Mouse (Mus musculus) ES-E14 (cell line): Measurements from ENCODE around the gene Mfap2. TPM values are rescaled to one million over a fixed set of nuclear protein-coding genes. Genes with fewer than 3 reads are reported as not detected.
A peak's percentile ranks its signal among the peaks of the same experiment; 100 is the strongest.

ENCODE experiments used
- DNase-seq: peaks from one replicate; pipeline ENCODE4 v3.0.0-alpha.2; 2013; ENCODE audit warnings: low read depth, low spot score
- H3K27ac ChIP-seq: 2 replicates; pipeline ENCODE4 v1.5.1; 2012; ENCODE audit warnings: low read depth, mild to moderate bottlenecking, low read length, moderate library complexity, mixed read lengths; ENCODE audit not compliant: poor library complexity, insufficient read depth, severe bottlenecking
- H3K36me3 ChIP-seq: 2 replicates; pipeline ENCODE4 v1.6.1; 2012; ENCODE audit warnings: mild to moderate bottlenecking, low read length, moderate library complexity, mixed read lengths; ENCODE audit not compliant: control insufficient read depth, poor library complexity, insufficient read depth, severe bottlenecking
- H3K4me1 ChIP-seq, 2 experiments: fragments of 150-350 bp in 1 of 2; sonication (generic) in 1 of 2; 2 replicates each; pipeline ENCODE4 v1.6.1; 2012; ENCODE audit warnings: low read length in 2 of 2, mild to moderate bottlenecking in 1 of 2, mixed read lengths in 1 of 2; ENCODE audit not compliant: control insufficient read depth in 2 of 2, insufficient read depth in 2 of 2, poor library complexity in 1 of 2
- H3K4me3 ChIP-seq, 2 experiments: fragments of 150-350 bp in 1 of 2; sonication (generic) in 1 of 2; 2 replicates each; pipeline ENCODE4 v1.5.1; 2012; ENCODE audit warnings: low read length in 2 of 2, low read depth in 1 of 2, mild to moderate bottlenecking in 1 of 2, mixed read lengths in 1 of 2; ENCODE audit not compliant: insufficient read depth in 1 of 2, poor library complexity in 1 of 2, severe bottlenecking in 1 of 2
- H3K9ac ChIP-seq: 2 replicates; pipeline ENCODE4 v1.6.1; 2012; ENCODE audit warnings: low read depth, mild to moderate bottlenecking, low read length, mixed read lengths; ENCODE audit not compliant: poor library complexity, insufficient read depth, severe bottlenecking
- H3K9me3 ChIP-seq: fragments of 150-350 bp; sonication (generic); 2 replicates; pipeline ENCODE4 v1.6.1; 2012; ENCODE audit warnings: low read depth, mild to moderate bottlenecking, low read length; ENCODE audit not compliant: control insufficient read depth, insufficient read depth
- CHD2 ChIP-seq: IDR thresholded peaks from 2 replicates; pipeline ENCODE4 v1.6.1; 2014; ENCODE audit warnings: mild to moderate bottlenecking, low read depth, low read length, inconsistent platforms
- HCFC1 ChIP-seq: IDR thresholded peaks from 2 replicates; pipeline ENCODE4 v1.6.1; 2012; ENCODE audit warnings: low read length, inconsistent platforms, borderline replicate concordance; ENCODE audit not compliant: insufficient read depth
- MAFK ChIP-seq: IDR thresholded peaks from 2 replicates; pipeline ENCODE4 v1.6.1; 2014; ENCODE audit warnings: mild to moderate bottlenecking, low read depth, low read length, inconsistent platforms; ENCODE audit not compliant: insufficient read depth
- ZC3H11A ChIP-seq: IDR thresholded peaks from 2 replicates; pipeline ENCODE4 v1.6.1; 2012; ENCODE audit warnings: low read depth, mild to moderate bottlenecking, inconsistent platforms, low read length, borderline replicate concordance
- ZNF384 ChIP-seq: IDR thresholded peaks from 2 replicates; pipeline ENCODE4 v1.6.1; 2012; ENCODE audit warnings: low read depth, low read length, inconsistent platforms
- in situ Hi-C, 2 experiments: fragments of 600-800 bp; cut with MboI; formaldehyde crosslinking; loops; one replicate each; pipeline ENCODE4 v1.15.1; 2025; ENCODE audit warnings: low sequenced_read_pairs in 2 of 2, inconsistent platforms in 1 of 2; ENCODE audit not compliant: unreplicated experiment in 2 of 2
- total RNA-seq: library from RNA; depleted of rRNA; stranded (reverse); fragments of 300-350 nt; gene quantifications from 2 replicates; pipeline ENCODE4 v1.2.3, GENCODE M21; 2012

Mfap2 gene
- total RNA-seq, 1 experiment = 1.4 TPM

- TF ChIP-seq HCFC1 (no peak), ZNF384 (no peak), MAFK (no peak), ZC3H11A (no peak), CHD2 (no peak)
Measured at GRCm38 (mm10) chr4:141058835-141059234, 48.6 kb downstream of the Mfap2 start.

GRCm38 (mm10) chr4:141059616-141060425 is 49.6 kb downstream of the Mfap2 start:
- no peak for DNase-seq
- Histone ChIP-seq H3K4me1 (peaks cover 0 to 10% of the 10 kb centered on the region in 2 experiments; a peak in 2 of 4 replicates), H3K4me3 (peak overlapping the region; percentile 81 to 91), H3K36me3 (peaks cover 2% of the 10 kb centered on the region; the same call in 1 of the 2 replicates), H3K9ac (peak overlapping the region; percentile 86), H3K27ac (peak overlapping the region; percentile 29; the same call in 1 of the 2 replicates), H3K9me3 (no peaks in the 10 kb centered on the region)
- no peak for TF ChIP-seq ZC3H11A
- TF ChIP-seq ZNF384 = no peak
- TF ChIP-seq MAFK = no peak
- TF ChIP-seq HCFC1 = no peak
- no peak for TF ChIP-seq CHD2
- in situ Hi-C loops = no loop called here

More at GRCm38 (mm10) chr4:141058835-141059234, 48.6 kb downstream of the Mfap2 start:
- in situ Hi-C loops = no loop called here
- no peak overlapping the region for H3K27ac ChIP-seq
- no peak overlapping the region for H3K4me3 ChIP-seq
- H3K9me3 ChIP-seq = no peaks in the 10 kb centered on the region
- 0 out of 2 replicates have a peak overlapping the region, but pooled peaks have one; percentile 11 for H3K9ac ChIP-seq
- H3K4me1 ChIP-seq = peaks cover 0 to 9% of the 10 kb centered on the region in 2 experiments; a peak in 2 of 4 replicates
- peaks cover 2% of the 10 kb centered on the region; the same call in 1 of the 2 replicates for H3K36me3 ChIP-seq
- DNase-seq = no peak

GRCm38 (mm10) chr4:141060426-141061301 is 50.4 kb downstream of the Mfap2 start, which contains the start of gene Crocc:
TSS of gene Crocc (minus strand) at chr4:141060550.
- Histone ChIP-seq H3K4me3 (peak within 1 kb of the TSS; percentile 81 to 91), H3K27ac (peak within 1 kb of the TSS; percentile 95), H3K9ac (peak within 1 kb of the TSS; percentile 86), H3K4me1 (peaks cover 0 to 10% of the 10 kb centered on the region in 2 experiments; a peak in 2 of 4 replicates), H3K9me3 (no peaks in the 10 kb centered on the region), H3K36me3 (peaks cover 2% of the 10 kb centered on the region; the same call in 1 of the 2 replicates)
- in situ Hi-C loops = no loop called here
- no peak for TF ChIP-seq MAFK
- peak; percentile 96 for TF ChIP-seq ZNF384
- no peak for TF ChIP-seq CHD2
- no peak for TF ChIP-seq HCFC1
- DNase-seq = peak; percentile 97

GRCm38 (mm10) chr4:141064104-141064659 is 54.0 kb downstream of the Mfap2 start:
- Histone ChIP-seq H3K4me1 (peaks cover 0 to 3% of the 10 kb centered on the region in 2 experiments; a peak in 1 of 4 replicates), H3K27ac (no peak overlapping the region), H3K36me3 (peaks cover 21% of the 10 kb centered on the region), H3K4me3 (no peak overlapping the region), H3K9me3 (no peaks in the 10 kb centered on the region), H3K9ac (no peak overlapping the region)
- DNase-seq = no peak
- in situ Hi-C loops = no loop called here
- no peak for TF ChIP-seq ZC3H11A
- TF ChIP-seq CHD2 = no peak
- TF ChIP-seq HCFC1 = no peak
- TF ChIP-seq MAFK = no peak
- TF ChIP-seq ZNF384 = no peak
